In the genomic region with DNA sequence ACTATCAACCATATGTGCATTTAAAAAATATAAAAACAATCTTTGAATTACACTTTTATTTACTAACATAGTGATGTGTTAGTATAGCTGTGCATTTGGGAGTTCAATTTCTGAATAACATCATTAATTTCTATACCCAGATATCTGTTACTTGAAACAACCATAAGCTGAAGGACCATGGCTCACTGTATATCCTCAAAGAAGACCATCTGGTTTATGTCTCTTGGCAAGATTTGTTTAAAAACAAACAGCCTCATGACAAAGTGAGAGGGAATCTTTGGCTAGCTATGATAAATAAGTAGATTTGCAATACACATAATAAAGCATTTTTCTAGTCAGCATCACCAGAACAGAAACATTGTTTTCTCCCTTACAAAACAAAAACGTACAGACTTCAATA, we compare ENCODE assay signal across 16 mouse cellular contexts.
"Had no signal": no experiment of that assay in that cellular context is flagged by ENCODE, and none has a peak within 500 bp of the region (broad histone marks: within the 10 kb centered on the region; RNA-seq: fewer than 3 reads in every experiment).

No protein-coding gene starts in this region.

- H3K27ac ChIP-seq: neural tube, embryonic 13.5 days; neural tube, embryonic 15.5 days; stomach, embryonic 15.5 days; stomach, postnatal 0 days had no signal

- H3K4me1 ChIP-seq: neural tube, embryonic 13.5 days; neural tube, embryonic 15.5 days; stomach, embryonic 15.5 days had no signal

- H3K4me2 ChIP-seq: neural tube, embryonic 13.5 days; neural tube, embryonic 15.5 days; stomach, embryonic 15.5 days had no signal

- H3K4me3 ChIP-seq: neural tube, embryonic 13.5 days; neural tube, embryonic 15.5 days; stomach, embryonic 15.5 days had no signal

- H3K9me3 ChIP-seq: neural tube, embryonic 13.5 days; neural tube, embryonic 15.5 days; stomach, embryonic 15.5 days had no signal

- DNase-seq: retina, postnatal 1 day; right cerebral cortex, adult 18-20 months; right cerebral cortex, postnatal 14 days; right cerebral cortex, postnatal 25 days; right cerebral cortex, postnatal 4 days; spleen, adult 18-20 months; thymus, adult 18-20 months; thymus, adult 2 months; thymus, postnatal 14 days; thymus, postnatal 25 days; thymus, postnatal 36 days; thymus, postnatal 4 days had no signal

- H3K36me3 ChIP-seq: neural tube, embryonic 13.5 days; neural tube, embryonic 15.5 days; stomach, embryonic 15.5 days had no signal

- H3K27me3 ChIP-seq: neural tube, embryonic 13.5 days; neural tube, embryonic 15.5 days; stomach, embryonic 15.5 days had no signal

- H3K9ac ChIP-seq: neural tube, embryonic 13.5 days; neural tube, embryonic 15.5 days; stomach, embryonic 15.5 days had no signal
